Mouse (Mus musculus): ENCODE data around the gene Mmp27. TPM values are rescaled to one million over a fixed set of nuclear protein-coding genes. Genes with fewer than 3 reads are reported as not detected.

Mmp27 gene
- polyA plus RNA-seq, 1 experiment from 2014 or later: not detected

DNA sequence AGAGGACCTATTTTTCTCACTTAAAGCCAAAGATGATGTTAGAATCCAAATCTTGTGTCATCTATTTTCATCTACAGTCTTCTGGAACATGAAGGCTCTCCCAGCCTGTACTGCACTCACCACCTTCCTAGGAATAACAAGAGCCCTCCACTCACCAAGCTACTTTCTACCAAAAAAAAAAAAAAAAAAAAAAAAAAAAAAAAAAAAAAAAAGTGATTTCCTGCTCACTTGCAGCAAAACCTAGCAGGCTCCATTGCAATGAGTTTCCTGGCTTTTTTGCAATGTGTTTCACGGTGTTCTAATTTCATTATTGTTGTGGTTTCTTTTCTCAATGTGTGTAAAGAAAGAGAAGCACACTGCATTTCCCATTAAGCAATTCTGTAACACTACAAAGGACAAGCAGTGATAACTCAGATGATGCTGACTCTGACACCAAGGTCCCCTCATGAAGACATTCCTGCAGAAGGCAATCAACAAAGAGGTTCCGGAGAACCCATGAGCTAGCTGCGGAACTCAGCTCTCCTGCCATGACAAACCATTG is 22.1 kb downstream of the Mmp27 start:
- Histone ChIP-seq H3K27me3 (ENCODE audit: insufficient read depth, low read length) (no peaks in the 10 kb centered on the region), H3K4me1 (replicated peaks; ENCODE audit: insufficient read depth, low read length) (no peaks in the 10 kb centered on the region), H3K4me2 (ENCODE audit: low read length) (no peak overlapping the region), H3K27ac (no peak overlapping the region), H3K9me3 (replicated peaks; ENCODE audit: low read length) (no peaks in the 10 kb centered on the region), H3K4me3 (replicated peaks; ENCODE audit: low read depth, low read length) (no peak overlapping the region), H3K36me3 (ENCODE audit: insufficient read depth, low read length) (no peaks in the 10 kb centered on the region), H3K9ac (ENCODE audit: low read depth, low read length) (no peak overlapping the region)
- WGBS: 87% methylated on average over 3 of the region's 3 CpGs
- no peak for TF ChIP-seq CTCF (IDR thresholded peaks at IDR 0.05; ENCODE audit: low read depth)
- ATAC-seq (replicated peaks; ENCODE audit: low FRiP score, low read depth) (no peak), DNase-seq (ENCODE audit: low spot score) (no peak)

DNA sequence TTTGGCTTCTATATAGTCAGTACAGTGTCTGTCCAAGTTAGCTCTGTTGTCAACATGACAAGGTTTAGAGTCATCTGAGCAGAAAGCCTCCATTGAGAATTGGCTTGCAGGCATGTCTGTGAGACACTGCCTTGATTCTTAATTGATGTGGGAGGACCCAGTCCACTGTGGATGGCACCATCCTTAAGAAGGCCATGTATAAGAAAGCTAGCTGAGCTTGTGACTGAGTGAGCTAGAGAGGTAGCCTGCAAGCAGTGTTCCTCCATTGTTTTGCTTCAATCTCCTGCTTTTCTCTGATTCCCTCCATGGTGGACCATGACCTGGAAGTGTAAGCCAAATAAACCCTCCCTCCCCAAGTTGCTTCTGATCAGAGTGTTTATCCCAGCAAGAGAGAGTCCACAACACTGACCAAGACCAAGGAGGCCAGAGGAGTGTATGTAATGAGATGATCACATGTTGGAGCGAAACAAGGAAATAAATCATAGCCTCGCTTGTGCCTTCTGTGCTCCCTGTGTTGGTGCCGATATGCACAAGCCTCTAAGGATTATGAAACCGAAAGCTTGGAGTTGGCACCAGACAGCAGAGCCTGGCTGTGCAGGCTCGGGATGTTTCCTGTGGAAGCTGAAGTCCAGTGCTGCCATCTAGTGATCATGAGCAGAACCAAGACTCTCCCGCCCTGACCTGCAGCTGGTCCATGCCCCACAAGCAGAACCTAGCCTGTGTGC is 23.8 kb downstream of the Mmp27 start:
- DNase-seq (ENCODE audit: low spot score) (peak; percentile 96), ATAC-seq (replicated peaks; ENCODE audit: low FRiP score, low read depth) (peak; percentile 99)
- Histone ChIP-seq H3K4me1 (replicated peaks; ENCODE audit: insufficient read depth, low read length) (no peaks in the 10 kb centered on the region), H3K9me3 (replicated peaks; ENCODE audit: low read length) (no peaks in the 10 kb centered on the region), H3K36me3 (ENCODE audit: insufficient read depth, low read length) (no peaks in the 10 kb centered on the region), H3K4me3 (replicated peaks; ENCODE audit: low read depth, low read length) (peak overlapping the region; percentile 41), H3K4me2 (ENCODE audit: low read length) (peak overlapping the region; percentile 59), H3K27ac (no peak overlapping the region; the same call in 1 of the 2 replicates), H3K9ac (ENCODE audit: low read depth, low read length) (peak overlapping the region; percentile 46; the same call in 1 of the 2 replicates), H3K27me3 (ENCODE audit: insufficient read depth, low read length) (no peaks in the 10 kb centered on the region)
- TF ChIP-seq CTCF (IDR thresholded peaks at IDR 0.05; ENCODE audit: low read depth): peak; percentile 95
- WGBS: 5% methylated on average over 6 of the region's 6 CpGs

DNA sequence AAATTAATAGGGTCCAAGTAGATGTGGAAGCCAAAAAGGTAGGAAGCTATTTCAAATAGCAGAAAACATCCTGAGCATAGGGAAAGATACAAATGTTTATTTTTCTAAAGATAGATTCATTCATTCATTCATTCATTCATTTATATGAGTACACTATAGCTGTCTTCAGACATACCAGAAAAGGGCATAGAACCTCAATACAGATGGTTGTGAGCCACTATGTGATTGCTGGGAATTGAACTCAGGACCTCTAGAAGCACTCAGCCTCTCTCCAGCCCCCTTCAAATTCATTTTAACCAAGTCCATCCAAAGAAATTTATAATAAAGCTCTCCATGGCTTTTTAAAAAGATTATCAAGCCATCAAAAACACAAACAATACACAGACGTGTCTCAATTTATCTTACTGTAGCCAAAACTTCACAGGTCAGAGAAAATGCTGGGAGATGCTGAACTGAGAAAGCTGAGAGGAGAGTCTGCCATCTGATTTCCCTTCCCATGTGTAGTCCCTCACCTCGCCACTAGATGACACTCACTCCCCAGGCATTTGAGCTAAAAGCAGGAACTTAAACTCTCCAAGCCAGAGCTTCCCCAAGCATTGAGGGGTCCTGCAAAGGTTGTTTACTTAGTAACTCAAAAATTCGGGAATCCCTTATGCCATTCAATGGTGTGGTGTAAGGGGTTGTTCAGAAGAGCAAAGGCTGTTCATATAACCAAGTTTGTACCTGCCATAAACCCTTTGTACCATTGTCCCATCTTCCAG is 32.0 kb downstream of the Mmp27 start:
- H3K4me3 ChIP-seq (replicated peaks; ENCODE audit: low read depth, low read length): no peak overlapping the region
- under 1% methylated on average over 3 of the region's 3 CpGs for WGBS
- ATAC-seq (replicated peaks; ENCODE audit: low FRiP score, low read depth): peak; percentile 72

DNA sequence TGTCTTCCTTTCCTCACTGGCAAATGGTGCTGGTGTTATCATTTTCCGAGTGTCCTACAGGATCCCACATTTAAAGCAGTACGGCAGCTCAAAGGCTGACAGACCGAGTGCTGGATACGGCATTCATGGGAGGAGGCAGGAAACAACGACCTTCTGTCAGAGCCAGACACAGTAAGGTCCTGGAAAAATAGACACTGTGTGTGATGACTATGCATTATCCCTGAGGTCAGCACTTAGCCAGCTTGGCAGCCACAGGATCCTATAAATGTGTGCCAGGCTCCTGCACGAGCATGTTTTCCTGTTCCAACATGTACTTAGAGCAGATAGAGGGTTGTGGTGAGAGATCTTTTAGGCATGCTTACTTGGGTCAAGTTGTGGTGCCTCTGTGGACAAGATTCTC is 32.8 kb downstream of the Mmp27 start:
- H3K27ac ChIP-seq: no peak overlapping the region
- H3K4me3 ChIP-seq (replicated peaks; ENCODE audit: low read depth, low read length): no peak overlapping the region
- ATAC-seq (replicated peaks; ENCODE audit: low FRiP score, low read depth) (no peak), DNase-seq (ENCODE audit: low spot score) (no peak)
- 58% methylated on average over 6 of the region's 6 CpGs for WGBS
- H3K9me3 ChIP-seq (replicated peaks; ENCODE audit: low read length): no peaks in the 10 kb centered on the region
- H3K4me2 ChIP-seq (ENCODE audit: low read length): no peak overlapping the region
- H3K36me3 ChIP-seq (ENCODE audit: insufficient read depth, low read length): no peaks in the 10 kb centered on the region
- no peak overlapping the region for H3K9ac ChIP-seq (ENCODE audit: low read depth, low read length)
- TF ChIP-seq CTCF (IDR thresholded peaks at IDR 0.05; ENCODE audit: low read depth): no peak
- H3K4me1 ChIP-seq (replicated peaks; ENCODE audit: insufficient read depth, low read length): no peaks in the 10 kb centered on the region
- no peaks in the 10 kb centered on the region for H3K27me3 ChIP-seq (ENCODE audit: insufficient read depth, low read length)

More for the DNA sequence above, 32.0 kb downstream of the Mmp27 start:
- H3K36me3 ChIP-seq (ENCODE audit: insufficient read depth, low read length): no peaks in the 10 kb centered on the region
- H3K9me3 ChIP-seq (replicated peaks; ENCODE audit: low read length): no peaks in the 10 kb centered on the region
- no peak overlapping the region for H3K27ac ChIP-seq
- peak; percentile 95 for TF ChIP-seq CTCF (IDR thresholded peaks at IDR 0.05; ENCODE audit: low read depth)
- no peaks in the 10 kb centered on the region for H3K27me3 ChIP-seq (ENCODE audit: insufficient read depth, low read length)
- no peaks in the 10 kb centered on the region for H3K4me1 ChIP-seq (replicated peaks; ENCODE audit: insufficient read depth, low read length)
- DNase-seq (ENCODE audit: low spot score): peak; percentile 81
- no peak overlapping the region for H3K9ac ChIP-seq (ENCODE audit: low read depth, low read length)
- H3K4me2 ChIP-seq (ENCODE audit: low read length): no peak overlapping the region

DNA sequence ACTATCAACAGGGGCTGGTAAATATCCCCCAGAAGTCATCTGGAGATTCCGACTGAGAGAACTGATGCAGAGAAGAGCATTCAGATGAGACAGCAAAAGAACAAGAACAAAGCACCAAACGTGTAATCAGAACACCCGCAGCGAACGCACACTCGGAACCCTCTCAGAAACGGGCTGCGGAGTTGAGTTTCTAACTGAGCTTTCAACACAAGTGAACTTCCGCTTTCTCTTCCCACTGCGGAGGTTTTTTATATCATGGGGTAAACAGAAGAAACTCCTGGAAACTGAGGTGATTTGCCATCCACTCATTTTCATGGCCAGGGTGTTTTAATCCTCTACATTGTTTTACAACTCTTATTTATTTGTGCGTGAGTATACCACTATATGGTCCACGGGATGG is 34.4 kb downstream of the Mmp27 start:
- no peaks in the 10 kb centered on the region for H3K9me3 ChIP-seq (replicated peaks; ENCODE audit: low read length)
- no peak overlapping the region for H3K27ac ChIP-seq
- TF ChIP-seq CTCF (IDR thresholded peaks at IDR 0.05; ENCODE audit: low read depth): no peak
- ATAC-seq (replicated peaks; ENCODE audit: low FRiP score, low read depth) (no peak), DNase-seq (ENCODE audit: low spot score) (no peak)
- no peaks in the 10 kb centered on the region for H3K27me3 ChIP-seq (ENCODE audit: insufficient read depth, low read length)
- no peaks in the 10 kb centered on the region for H3K4me1 ChIP-seq (replicated peaks; ENCODE audit: insufficient read depth, low read length)
- no peak overlapping the region for H3K4me2 ChIP-seq (ENCODE audit: low read length)
- WGBS: 88% methylated on average over 12 of the region's 12 CpGs
- no peak overlapping the region for H3K9ac ChIP-seq (ENCODE audit: low read depth, low read length)
- H3K36me3 ChIP-seq (ENCODE audit: insufficient read depth, low read length): no peaks in the 10 kb centered on the region
- H3K4me3 ChIP-seq (replicated peaks; ENCODE audit: low read depth, low read length): no peak overlapping the region

DNA sequence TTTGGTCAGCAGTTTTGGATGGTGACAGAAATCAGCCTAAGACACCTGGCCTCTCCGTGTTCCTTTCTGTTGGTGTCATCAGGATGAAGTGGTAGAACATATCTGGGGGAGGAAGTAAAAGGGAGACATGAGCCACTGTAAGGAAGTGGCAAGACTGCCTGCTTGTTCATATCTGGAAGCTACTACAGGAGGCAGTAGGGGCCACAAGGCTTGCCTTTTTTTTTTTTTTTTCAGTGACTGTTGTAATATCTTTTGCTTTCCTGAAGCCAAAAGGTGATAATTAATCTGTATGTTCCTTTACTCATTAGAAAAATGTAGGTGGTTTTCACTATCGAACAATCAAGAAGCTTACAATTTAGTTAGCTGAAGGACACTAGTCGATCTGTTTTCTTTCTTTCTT is 51.4 kb downstream of the Mmp27 start:
- Histone ChIP-seq H3K36me3 (ENCODE audit: insufficient read depth, low read length) (no peaks in the 10 kb centered on the region), H3K4me3 (replicated peaks; ENCODE audit: low read depth, low read length) (no peak overlapping the region), H3K4me1 (replicated peaks; ENCODE audit: insufficient read depth, low read length) (no peaks in the 10 kb centered on the region), H3K9me3 (replicated peaks; ENCODE audit: low read length) (no peaks in the 10 kb centered on the region), H3K9ac (ENCODE audit: low read depth, low read length) (no peak overlapping the region), H3K4me2 (ENCODE audit: low read length) (no peak overlapping the region), H3K27ac (no peak overlapping the region), H3K27me3 (ENCODE audit: insufficient read depth, low read length) (no peaks in the 10 kb centered on the region)
- DNase-seq (ENCODE audit: low spot score): no peak
- no peak for ATAC-seq (replicated peaks; ENCODE audit: low FRiP score, low read depth)
- WGBS: 77% methylated on average over 3 of the region's 3 CpGs
- TF ChIP-seq CTCF (IDR thresholded peaks at IDR 0.05; ENCODE audit: low read depth): no peak

All from kidney, postnatal 0 days (tissue).